In genomic region chr4:56702234-56702633, GRCm38 (mm10) we compare ENCODE assay signal across 14 mouse cellular contexts. TPM values are rescaled to one million over a fixed set of nuclear protein-coding genes. Genes with fewer than 3 reads are reported as not detected.
DNase-seq lines count a peak whose midpoint lies in the region; ATAC-seq and TF ChIP-seq lines count a peak whose summit lies in the region.
"Had no signal": no experiment of that assay in that cellular context is flagged by ENCODE, and none has a peak within 500 bp of the region (broad histone marks: within the 10 kb centered on the region; RNA-seq: fewer than 3 reads in every experiment).

No protein-coding gene starts in this region.

- peak overlapping the region; percentile 8 for H3K4me2 ChIP-seq in forebrain, embryonic 13.5 days
- H3K4me2 ChIP-seq in forebrain, postnatal 0 days (ENCODE audit: low read depth), result no peak overlapping the region
- H3K4me2 ChIP-seq in midbrain, embryonic 12.5 days (replicated peaks), result peak overlapping the region; percentile 31
- H3K4me2 ChIP-seq in midbrain, postnatal 0 days (ENCODE audit: low read depth, low read length, poor library complexity, severe bottlenecking), result no peak overlapping the region
- H3K4me2 ChIP-seq in hindbrain, embryonic 16.5 days (ENCODE audit: low read length), result peak overlapping the region; percentile 31; the same call in 1 of the 2 replicates

- no peaks in the 10 kb centered on the region for H3K9me3 ChIP-seq in forebrain, embryonic 13.5 days (replicated peaks)
- H3K9me3 ChIP-seq in forebrain, postnatal 0 days (ENCODE audit: low read length), result no peaks in the 10 kb centered on the region
- H3K9me3 ChIP-seq in midbrain, embryonic 12.5 days, result no peaks in the 10 kb centered on the region
- no peaks in the 10 kb centered on the region for H3K9me3 ChIP-seq in midbrain, postnatal 0 days (ENCODE audit: low read length)
- no peaks in the 10 kb centered on the region for H3K9me3 ChIP-seq in hindbrain, embryonic 16.5 days (ENCODE audit: control insufficient read depth, low read length)

- H3K27ac ChIP-seq in forebrain, embryonic 13.5 days, result no peak overlapping the region
- H3K27ac ChIP-seq in forebrain, postnatal 0 days (ENCODE audit: low read depth, low read length), result no peak overlapping the region
- no peak overlapping the region for H3K27ac ChIP-seq in midbrain, embryonic 12.5 days (replicated peaks)
- no peak overlapping the region for H3K27ac ChIP-seq in midbrain, postnatal 0 days (ENCODE audit: low read depth, low read length)
- H3K27ac ChIP-seq in hindbrain, embryonic 16.5 days (ENCODE audit: low read depth, low read length), result no peak overlapping the region

- 0 out of 2 replicates have a peak, but pooled peaks cover 4% of the 10 kb centered on the region for H3K4me1 ChIP-seq in forebrain, embryonic 13.5 days
- H3K4me1 ChIP-seq in forebrain, postnatal 0 days (ENCODE audit: insufficient read depth), result no peaks in the 10 kb centered on the region
- H3K4me1 ChIP-seq in midbrain, embryonic 12.5 days, result peaks cover 12% of the 10 kb centered on the region
- H3K4me1 ChIP-seq in midbrain, postnatal 0 days (ENCODE audit: insufficient read depth, low read length), result no peaks in the 10 kb centered on the region
- H3K4me1 ChIP-seq in hindbrain, embryonic 16.5 days (ENCODE audit: control insufficient read depth, insufficient read depth, low read depth, low read length), result no peaks in the 10 kb centered on the region

- no peak overlapping the region for H3K4me3 ChIP-seq in forebrain, embryonic 13.5 days
- H3K4me3 ChIP-seq in forebrain, postnatal 0 days (ENCODE audit: low read depth, low read length), result no peak overlapping the region
- H3K4me3 ChIP-seq in midbrain, embryonic 12.5 days, result no peak overlapping the region
- H3K4me3 ChIP-seq in midbrain, postnatal 0 days (ENCODE audit: low read depth, low read length), result no peak overlapping the region
- H3K4me3 ChIP-seq in hindbrain, embryonic 16.5 days (ENCODE audit: low read length), result no peak overlapping the region

- no peak for TF ChIP-seq CTCF in forebrain, postnatal 0 days (IDR thresholded peaks at IDR 0.05; ENCODE audit: low read depth)
- no peak for TF ChIP-seq CTCF in midbrain, postnatal 0 days (IDR thresholded peaks at IDR 0.05)

- no peaks in the 10 kb centered on the region for H3K27me3 ChIP-seq in forebrain, embryonic 13.5 days
- no peaks in the 10 kb centered on the region for H3K27me3 ChIP-seq in forebrain, postnatal 0 days (ENCODE audit: insufficient read depth, low read length)
- no peaks in the 10 kb centered on the region for H3K27me3 ChIP-seq in midbrain, embryonic 12.5 days
- no peaks in the 10 kb centered on the region for H3K27me3 ChIP-seq in midbrain, postnatal 0 days (ENCODE audit: insufficient read depth, low read length)
- no peaks in the 10 kb centered on the region for H3K27me3 ChIP-seq in hindbrain, embryonic 16.5 days (replicated peaks; ENCODE audit: control insufficient read depth, insufficient read depth, low read length)

- 1% methylated on average over 10 of the region's 10 CpGs for WGBS in forebrain, embryonic 13.5 days
- 7% methylated on average over 10 of the region's 10 CpGs for WGBS in forebrain, postnatal 0 days
- under 1% methylated on average over 10 of the region's 10 CpGs for WGBS in midbrain, embryonic 12.5 days
- WGBS in midbrain, postnatal 0 days, result 12% methylated on average over 10 of the region's 10 CpGs
- WGBS in hindbrain, embryonic 16.5 days, result 6% methylated on average over 10 of the region's 10 CpGs

- H3K9ac ChIP-seq in forebrain, embryonic 13.5 days, result no peak overlapping the region
- H3K9ac ChIP-seq in forebrain, postnatal 0 days, result no peak overlapping the region
- no peak overlapping the region for H3K9ac ChIP-seq in midbrain, embryonic 12.5 days (replicated peaks)
- no peak overlapping the region for H3K9ac ChIP-seq in midbrain, postnatal 0 days (replicated peaks; ENCODE audit: low read length, poor library complexity, severe bottlenecking)
- H3K9ac ChIP-seq in hindbrain, embryonic 16.5 days (ENCODE audit: low read depth, low read length), result no peak overlapping the region

- no peak for ATAC-seq in forebrain, embryonic 13.5 days
- no peak for ATAC-seq in forebrain, postnatal 0 days
- ATAC-seq in midbrain, embryonic 12.5 days (ENCODE audit: low FRiP score, low read depth), result no peak
- no peak for ATAC-seq in midbrain, postnatal 0 days (ENCODE audit: low FRiP score)
- no peak for ATAC-seq in hindbrain, embryonic 16.5 days
- no peak for ATAC-seq in CD4-positive, CD25-positive, alpha-beta regulatory T cell, adult 4 months

- no peak for DNase-seq in forebrain, postnatal 0 days
- DNase-seq in midbrain, postnatal 0 days (ENCODE audit: low spot score), result no peak
- no peak for DNase-seq in ovary, adult 18-20 months (ENCODE audit: low spot score)
- no peak for DNase-seq in urinary bladder, adult 2 months (ENCODE audit: low spot score)
- DNase-seq: B cell, adult 2 months; kidney, adult 8-10 months; lung, postnatal 14 days had no signal

- no peaks in the 10 kb centered on the region for H3K36me3 ChIP-seq in forebrain, embryonic 13.5 days (ENCODE audit: poor library complexity, severe bottlenecking)
- no peaks in the 10 kb centered on the region for H3K36me3 ChIP-seq in forebrain, postnatal 0 days (ENCODE audit: insufficient read depth)
- no peaks in the 10 kb centered on the region for H3K36me3 ChIP-seq in midbrain, embryonic 12.5 days
- no peaks in the 10 kb centered on the region for H3K36me3 ChIP-seq in midbrain, postnatal 0 days (ENCODE audit: insufficient read depth, low read length)
- H3K36me3 ChIP-seq in hindbrain, embryonic 16.5 days (ENCODE audit: control insufficient read depth, insufficient read depth, low read length), result no peaks in the 10 kb centered on the region

RNA-seq across cellular contexts. Expression of gene Gm26657, which starts 37.6 kb away (rescaled TPM):
- not detected in 2 replicates for polyA plus RNA-seq in forebrain, embryonic 13.5 days (2015; fragmentation: Nextera tagmentation; extraction: Ambion mirVana)
- total RNA-seq in forebrain, postnatal 0 days (2014; rRNA removed), result not detected in 2 replicates
- polyA plus RNA-seq in forebrain, postnatal 0 days (2015; fragmentation: Nextera tagmentation; extraction: Ambion mirVana), result not detected in 2 replicates
- polyA plus RNA-seq in midbrain, embryonic 12.5 days (2016; fragmentation: Nextera tagmentation; extraction: Ambion mirVana), result not detected in 2 replicates
- not detected in 2 replicates for total RNA-seq in midbrain, postnatal 0 days (2014; rRNA removed)
- not detected in 2 replicates for polyA plus RNA-seq in midbrain, postnatal 0 days (2015; fragmentation: Nextera tagmentation; extraction: Ambion mirVana)
- not detected in 2 replicates for polyA plus RNA-seq in hindbrain, embryonic 16.5 days (2015; fragmentation: Nextera tagmentation; extraction: Ambion mirVana)
- not detected for polyA plus RNA-seq in CD4-positive, CD25-positive, alpha-beta regulatory T cell, adult 4 months (2017; shearing (Covaris generic))
- not detected in 2 replicates for polyA plus RNA-seq in urinary bladder, adult 2 months (2012; rRNA removed)
- total RNA-seq: left cerebral cortex, postnatal 10 days had no signal
- polyA plus RNA-seq: heart, embryonic 14.5 days; stomach, embryonic 16.5 days had no signal

RNA-seq across cellular contexts. Expression of gene Actl7b, which starts 39.0 kb away (rescaled TPM):
- not detected in 2 replicates for polyA plus RNA-seq in forebrain, embryonic 13.5 days (2015; fragmentation: Nextera tagmentation; extraction: Ambion mirVana)
- total RNA-seq in forebrain, postnatal 0 days (2014; rRNA removed), result 0.23 and 0.67 TPM in 2 replicates
- not detected in 2 replicates for polyA plus RNA-seq in forebrain, postnatal 0 days (2015; fragmentation: Nextera tagmentation; extraction: Ambion mirVana)
- polyA plus RNA-seq in midbrain, embryonic 12.5 days (2016; fragmentation: Nextera tagmentation; extraction: Ambion mirVana), result not detected in 2 replicates
- 0.16 and 0.47 TPM in 2 replicates for total RNA-seq in midbrain, postnatal 0 days (2014; rRNA removed)
- not detected in 2 replicates for polyA plus RNA-seq in midbrain, postnatal 0 days (2015; fragmentation: Nextera tagmentation; extraction: Ambion mirVana)
- not detected in 2 replicates for polyA plus RNA-seq in hindbrain, embryonic 16.5 days (2015; fragmentation: Nextera tagmentation; extraction: Ambion mirVana)
- not detected for polyA plus RNA-seq in CD4-positive, CD25-positive, alpha-beta regulatory T cell, adult 4 months (2017; shearing (Covaris generic))
- polyA plus RNA-seq in urinary bladder, adult 2 months (2012; rRNA removed), result 0.06 TPM in 1 of 2 replicates, not detected in the other
- total RNA-seq: left cerebral cortex, postnatal 10 days had no signal
- polyA plus RNA-seq: heart, embryonic 14.5 days; stomach, embryonic 16.5 days had no signal

RNA-seq across cellular contexts. Expression of gene Actl7a, which starts 41.0 kb away (rescaled TPM):
- polyA plus RNA-seq in forebrain, embryonic 13.5 days (2015; fragmentation: Nextera tagmentation; extraction: Ambion mirVana), result not detected in 2 replicates
- total RNA-seq in forebrain, postnatal 0 days (2014; rRNA removed), result not detected in 2 replicates
- not detected in 2 replicates for polyA plus RNA-seq in forebrain, postnatal 0 days (2015; fragmentation: Nextera tagmentation; extraction: Ambion mirVana)
- not detected in 2 replicates for polyA plus RNA-seq in midbrain, embryonic 12.5 days (2016; fragmentation: Nextera tagmentation; extraction: Ambion mirVana)
- total RNA-seq in midbrain, postnatal 0 days (2014; rRNA removed), result not detected in 2 replicates
- not detected in 2 replicates for polyA plus RNA-seq in midbrain, postnatal 0 days (2015; fragmentation: Nextera tagmentation; extraction: Ambion mirVana)
- not detected in 2 replicates for polyA plus RNA-seq in hindbrain, embryonic 16.5 days (2015; fragmentation: Nextera tagmentation; extraction: Ambion mirVana)
- polyA plus RNA-seq in CD4-positive, CD25-positive, alpha-beta regulatory T cell, adult 4 months (2017; shearing (Covaris generic)), result not detected
- polyA plus RNA-seq in urinary bladder, adult 2 months (2012; rRNA removed), result not detected in 2 replicates
- total RNA-seq: left cerebral cortex, postnatal 10 days had no signal
- polyA plus RNA-seq: heart, embryonic 14.5 days; stomach, embryonic 16.5 days had no signal

Comparison
In these comparisons a context has a peak if more than half of its experiments do, and no peak if none do; other contexts are left out.
1. H3K4me2 ChIP-seq: peak in forebrain, embryonic 13.5 days (single experiment), midbrain, embryonic 12.5 days (single experiment) and hindbrain, embryonic 16.5 days (single experiment); none in forebrain, postnatal 0 days (single experiment) and midbrain, postnatal 0 days (single experiment).